Mouse (Mus musculus) liver, embryonic 14.5 days (tissue): ENCODE measurements around the gene Hnrnph2. TPM values are rescaled to one million over a fixed set of nuclear protein-coding genes. Genes with fewer than 3 reads are reported as not detected.
A peak's percentile ranks its signal among the peaks of the same experiment; 100 is the strongest.

Source experiments
- ATAC-seq: fragments of 200-750 bp; cut with Nextera tagmentation; 2 replicates; pipeline ENCODE4 v1.8.0; 2017; ENCODE audit warnings: moderate number of reproducible peaks, mild to moderate bottlenecking, moderate library complexity; ENCODE audit not compliant: insufficient read depth
- DNase-seq, 3 experiments: peaks; one replicate each; pipeline ENCODE4 v3.0.0-alpha.2; 2012 to 2013; ENCODE audit warnings: low read depth in 3 of 3, low spot score in 3 of 3
- H3K27ac ChIP-seq: fragments of 300-500 bp; sonication (generic); 2 replicates; pipeline ENCODE4 v1.5.1; 2014; ENCODE audit warnings: moderate library complexity, mild to moderate bottlenecking, control low read depth, inconsistent platforms
- H3K27me3 ChIP-seq: fragments of 300-500 bp; sonication (generic); 2 replicates; pipeline ENCODE4 v1.6.1; 2014; ENCODE audit warnings: mild to moderate bottlenecking, low read length, moderate library complexity; ENCODE audit not compliant: control insufficient read depth, insufficient read depth
- H3K36me3 ChIP-seq: fragments of 300-500 bp; sonication (generic); replicated peaks from 2 replicates; pipeline ENCODE4 v1.6.1; 2014; ENCODE audit warnings: low read depth; ENCODE audit not compliant: control insufficient read depth, insufficient read depth
- H3K4me1 ChIP-seq, 2 experiments: fragments of 200-500 bp in 1 of 2; fragments of 300-500 bp in 1 of 2; sonication (generic) in 1 of 2; replicated peaks; 2 replicates each; pipeline ENCODE4 v1.6.1; 2012 to 2014; ENCODE audit warnings: antibody characterized with exemption in 1 of 2, inconsistent platforms in 1 of 2, low read length in 1 of 2; ENCODE audit not compliant: control insufficient read depth in 2 of 2, insufficient read depth in 2 of 2
- H3K4me2 ChIP-seq: fragments of 300-500 bp; sonication (generic); 2 replicates; pipeline ENCODE4 v1.6.1; 2014; ENCODE audit warnings: low read depth, mild to moderate bottlenecking, control low read depth, moderate library complexity
- H3K4me3 ChIP-seq, 2 experiments: fragments of 200-500 bp in 1 of 2; fragments of 300-500 bp in 1 of 2; sonication (generic) in 1 of 2; 2 replicates each; pipeline ENCODE4 v1.5.1; 2012 to 2014; ENCODE audit warnings: low read depth in 2 of 2, low read length in 2 of 2, mild to moderate bottlenecking in 2 of 2, control low read depth in 1 of 2, inconsistent platforms in 1 of 2, moderate library complexity in 1 of 2; ENCODE audit not compliant: insufficient read depth in 1 of 2
- H3K9ac ChIP-seq: fragments of 300-500 bp; sonication (generic); replicated peaks from 2 replicates; pipeline ENCODE4 v1.6.1; 2014; ENCODE audit warnings: mild to moderate bottlenecking, control low read depth, moderate library complexity
- H3K9me3 ChIP-seq: fragments of 300-500 bp; sonication (generic); 2 replicates; pipeline ENCODE4 v1.6.1; 2016; ENCODE audit warnings: low read length, mixed read lengths; ENCODE audit not compliant: control insufficient read depth
- CTCF ChIP-seq: IDR thresholded peaks from 2 replicates; pipeline ENCODE4 v1.5.1; 2016; ENCODE audit warnings: antibody characterized with exemption, low read depth, control low read depth
- EP300 ChIP-seq: IDR thresholded peaks from 2 replicates; pipeline ENCODE4 v1.6.1; 2016; ENCODE audit warnings: antibody characterized with exemption, low read depth
- WGBS: fragments of 180-500 bp; shearing (Covaris S2); extraction: QIAGEN DNeasy Blood & Tissue Kit; methylation state at CpG from one replicate; pipeline ENCODE4 v1.1.7; 2014; ENCODE audit not compliant: insufficient replicate concordance; 5-methylcytosine and 5-hydroxymethylcytosine counted together
- polyA plus RNA-seq, 2 experiments: library from polyadenylated mRNA; depleted of rRNA in 1 of 2; stranded (reverse) in 1 of 2; unstranded in 1 of 2; fragments of >200 nt; fragmentation: Nextera tagmentation in 1 of 2; extraction: Ambion mirVana in 1 of 2; gene quantifications; 2 replicates each; pipeline versions ENCODE4 v1.2.1 to v1.2.3; 2012 to 2014

Gene Hnrnph2
- polyA plus RNA-seq, 2 experiments = 47.4 to 53.7 TPM

GRCm38 (mm10) chrX:134585103-134586002 lies 15.6 kb upstream of the Hnrnph2 start, which contains the start of gene Rpl36a:
Gene Rpl36a, plus strand, starts transcription at chrX:134585654.
- peak within 1 kb of the TSS; percentile 79 for H3K9ac ChIP-seq
- ATAC-seq (peak; percentile 90), DNase-seq (peak; percentile 78 to 84 (median 83))
- H3K27me3 ChIP-seq = no peaks in the 10 kb centered on the region
- H3K4me1 ChIP-seq = peaks cover 3 to 12% of the 10 kb centered on the region in 2 experiments; a peak in 3 of 4 replicates
- peak within 1 kb of the TSS; percentile 66 for H3K27ac ChIP-seq
- WGBS = 14% methylated on average over 45 of the region's 45 CpGs
- peak within 1 kb of the TSS; percentile 65 to 92 for H3K4me3 ChIP-seq
- peak within 1 kb of the TSS; percentile 72 for H3K4me2 ChIP-seq
- H3K36me3 ChIP-seq = peaks cover 9% of the 10 kb centered on the region
- peak; percentile 84 for TF ChIP-seq CTCF
- TF ChIP-seq EP300 = peak; percentile 35; the same call in 1 of the 2 replicates
- no peaks in the 10 kb centered on the region for H3K9me3 ChIP-seq

DNA sequence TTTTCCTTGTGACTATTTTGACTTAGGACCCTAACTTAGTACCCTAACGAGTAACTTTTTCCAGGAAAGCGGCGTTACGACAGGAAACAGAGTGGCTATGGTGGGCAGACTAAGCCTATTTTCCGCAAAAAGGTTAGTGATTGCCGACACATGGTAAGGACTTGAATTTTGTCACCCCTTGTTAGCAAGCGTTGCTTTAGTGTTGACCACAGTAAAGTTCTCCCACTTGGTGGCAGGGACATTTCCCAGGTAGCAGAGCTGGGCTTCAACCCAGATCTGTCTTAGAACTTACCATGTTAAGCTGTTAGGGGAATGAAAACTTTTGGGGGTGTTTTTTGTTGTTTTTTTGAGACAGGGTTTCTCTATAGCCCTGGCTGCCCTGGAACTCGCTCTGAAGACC lies 14.5 kb upstream of the Hnrnph2 start:
- Histone ChIP-seq H3K27me3 (no peaks in the 10 kb centered on the region), H3K4me2 (peak overlapping the region; percentile 72), H3K9ac (peak overlapping the region; percentile 79), H3K4me3 (peak overlapping the region; percentile 65 to 92), H3K4me1 (peaks cover 3 to 12% of the 10 kb centered on the region in 2 experiments; a peak in 3 of 4 replicates), H3K27ac (peak overlapping the region; percentile 42), H3K9me3 (no peaks in the 10 kb centered on the region), H3K36me3 (peaks cover 9% of the 10 kb centered on the region)
- no peak for TF ChIP-seq EP300
- TF ChIP-seq CTCF = no peak
- no peak for DNase-seq
- no peak for ATAC-seq
- WGBS = 15% methylated on average over 8 of the region's 8 CpGs

DNA sequence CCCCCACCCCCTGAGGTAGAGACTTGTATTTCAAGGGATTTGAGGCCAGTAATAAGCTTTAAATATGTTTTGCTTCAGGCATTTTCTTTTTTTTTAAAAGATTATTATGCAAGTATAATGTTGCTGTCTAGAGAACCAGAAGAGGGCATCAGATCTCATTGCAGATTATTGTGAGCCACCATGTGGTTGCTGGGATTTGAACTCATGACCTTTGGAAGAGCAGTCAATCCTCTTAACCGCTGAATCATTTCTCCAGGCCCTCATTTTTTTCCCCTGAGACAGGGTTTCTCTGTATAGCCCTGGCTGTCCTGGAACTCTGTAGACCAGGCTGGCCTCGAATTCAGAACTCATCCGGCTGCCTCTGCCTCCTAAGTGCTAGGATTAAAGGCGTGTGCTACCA lies 12.7 kb upstream of the Hnrnph2 start:
- no peak for DNase-seq
- Histone ChIP-seq H3K9ac (no peak overlapping the region; the same call in 1 of the 2 replicates), H3K27ac (no peak overlapping the region), H3K36me3 (peaks cover 9% of the 10 kb centered on the region), H3K9me3 (no peaks in the 10 kb centered on the region), H3K4me1 (peaks cover 3 to 7% of the 10 kb centered on the region in 2 experiments; a peak in 3 of 4 replicates), H3K27me3 (no peaks in the 10 kb centered on the region), H3K4me3 (no peak overlapping the region), H3K4me2 (no peak overlapping the region)
- ATAC-seq = no peak
- WGBS = 69% methylated on average over 4 of the region's 4 CpGs
- TF ChIP-seq EP300 = no peak
- TF ChIP-seq CTCF = no peak

DNA sequence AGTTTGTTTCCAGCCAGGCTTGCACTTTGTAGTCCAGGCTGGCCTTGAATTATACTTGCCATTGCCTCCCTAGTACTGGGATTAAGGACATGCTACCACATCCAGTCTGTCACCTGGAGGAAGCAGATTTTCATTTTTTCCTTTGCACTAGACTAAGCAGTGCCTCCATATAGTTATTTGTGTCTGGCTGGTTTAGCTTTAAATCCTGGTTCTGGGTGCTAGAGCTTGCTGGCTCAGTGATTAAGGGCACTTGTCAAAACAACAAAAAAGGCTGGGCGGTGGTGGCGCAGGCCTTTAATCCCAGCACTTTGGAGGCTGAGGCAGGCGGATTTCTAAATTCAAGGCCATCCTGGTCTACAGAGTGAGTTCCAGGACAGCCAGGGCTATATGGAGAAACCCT lies 12.0 kb upstream of the Hnrnph2 start:
- no peak overlapping the region for H3K4me2 ChIP-seq
- peaks cover 9% of the 10 kb centered on the region for H3K36me3 ChIP-seq
- WGBS = 70% methylated on average over 3 of the region's 3 CpGs
- no peaks in the 10 kb centered on the region for H3K27me3 ChIP-seq
- no peak overlapping the region for H3K9ac ChIP-seq
- no peak for DNase-seq
- H3K27ac ChIP-seq = no peak overlapping the region
- no peaks in the 10 kb centered on the region for H3K9me3 ChIP-seq
- peaks cover 3 to 5% of the 10 kb centered on the region in 2 experiments; a peak in 3 of 4 replicates for H3K4me1 ChIP-seq
- no peak for ATAC-seq
- TF ChIP-seq CTCF = no peak
- no peak for TF ChIP-seq EP300
- H3K4me3 ChIP-seq = no peak overlapping the region

GRCm38 (mm10) chrX:134589836-134590235 lies 11.1 kb upstream of the Hnrnph2 start:
- Histone ChIP-seq H3K9me3 (no peaks in the 10 kb centered on the region), H3K36me3 (peaks cover 9% of the 10 kb centered on the region), H3K4me3 (no peak overlapping the region), H3K4me1 (peaks cover 0 to 3% of the 10 kb centered on the region in 2 experiments; a peak in 2 of 4 replicates), H3K27ac (no peak overlapping the region), H3K4me2 (no peak overlapping the region), H3K9ac (no peak overlapping the region), H3K27me3 (no peaks in the 10 kb centered on the region)
- WGBS = 25% methylated on average over 5 of the region's 5 CpGs
- ATAC-seq (no peak), DNase-seq (no peak)
- TF ChIP-seq CTCF (no peak), EP300 (no peak)
